Mouse (Mus musculus): Measurements from ENCODE around the gene Sprtn. TPM values are rescaled to one million over a fixed set of nuclear protein-coding genes. Genes with fewer than 3 reads are reported as not detected.
A peak's percentile ranks its signal among the peaks of the same experiment; 100 is the strongest.

The Sprtn gene
- total RNA-seq, 2 experiments from 2014 or later: 15.9 to 20.2 TPM

- ATAC-seq (replicated peaks; ENCODE audit: low FRiP score, poor library complexity, severe bottlenecking): no peak
These were observed 39.0 kb downstream of the Sprtn start for GRCm38 (mm10) chr8:124936699-124937098.

DNA sequence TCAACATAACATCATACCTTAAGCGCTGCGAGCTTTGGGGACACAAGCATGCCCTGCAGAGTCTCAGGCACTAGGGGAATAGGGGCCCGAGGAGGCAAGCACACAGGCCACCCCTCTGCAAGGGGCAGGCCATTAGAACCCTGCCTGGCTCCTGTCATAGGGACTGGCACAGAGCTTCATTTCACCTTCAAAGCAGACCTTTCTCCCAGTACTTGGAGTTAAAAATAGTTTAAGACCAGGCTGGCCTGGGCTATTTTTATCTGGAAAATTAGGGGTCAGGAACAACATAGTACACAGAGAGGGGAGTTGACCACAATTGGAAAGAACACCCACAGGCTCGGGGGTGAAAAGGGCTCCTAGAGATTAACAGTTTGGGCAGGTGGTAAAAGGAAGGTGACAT lies 39.6 kb downstream of the Sprtn start:
- no peak for ATAC-seq (replicated peaks; ENCODE audit: low FRiP score, poor library complexity, severe bottlenecking)

DNA sequence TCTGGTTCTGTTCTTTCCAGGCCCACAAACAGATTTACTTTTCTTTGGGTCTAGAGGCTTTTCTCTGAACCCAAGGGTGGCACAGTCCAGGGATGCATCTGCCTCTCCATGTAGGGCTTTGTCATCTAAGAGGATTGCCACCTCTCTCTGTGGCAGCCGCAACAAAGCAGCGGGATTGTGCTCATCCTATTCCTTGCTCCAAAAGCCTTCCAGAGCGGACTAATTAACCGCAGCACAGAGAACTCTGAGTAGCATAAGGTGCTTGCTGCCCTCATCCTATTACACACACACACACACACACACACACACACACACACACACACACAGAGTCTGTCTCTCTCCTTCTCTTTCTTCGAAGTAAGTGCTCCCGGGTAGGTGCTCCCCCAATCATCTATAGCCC lies 46.1 kb downstream of the Sprtn start:
- ATAC-seq (replicated peaks; ENCODE audit: low FRiP score, poor library complexity, severe bottlenecking): no peak

DNA sequence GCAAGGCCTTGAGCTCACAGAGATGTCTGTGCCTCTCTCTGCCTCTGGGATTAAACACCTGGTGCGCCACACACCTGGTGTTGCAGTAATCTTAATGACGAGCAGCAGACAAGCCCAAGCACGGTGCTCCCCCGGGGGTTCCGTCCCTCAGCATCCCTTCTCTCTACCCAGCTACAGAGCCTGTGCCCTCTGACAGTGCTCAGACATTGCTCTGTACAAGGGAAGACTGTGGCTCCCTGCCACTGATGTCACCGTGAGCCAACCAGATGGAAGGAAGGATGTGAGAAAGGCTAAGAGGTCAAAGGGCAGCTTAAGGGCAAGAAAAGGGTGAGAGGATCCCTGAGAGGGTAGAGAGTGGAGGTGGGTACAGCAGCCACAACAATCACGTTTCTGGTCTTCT lies 46.7 kb downstream of the Sprtn start:
- no peak for ATAC-seq (replicated peaks; ENCODE audit: low FRiP score, poor library complexity, severe bottlenecking)

- no peak for ATAC-seq (replicated peaks; ENCODE audit: low FRiP score, poor library complexity, severe bottlenecking)
These were observed 50.4 kb downstream of the Sprtn start for GRCm38 (mm10) chr8:124947865-124948732.

- no peak for ATAC-seq (replicated peaks; ENCODE audit: low FRiP score, poor library complexity, severe bottlenecking)
These were observed 51.0 kb downstream of the Sprtn start for GRCm38 (mm10) chr8:124948733-124949111.

DNA sequence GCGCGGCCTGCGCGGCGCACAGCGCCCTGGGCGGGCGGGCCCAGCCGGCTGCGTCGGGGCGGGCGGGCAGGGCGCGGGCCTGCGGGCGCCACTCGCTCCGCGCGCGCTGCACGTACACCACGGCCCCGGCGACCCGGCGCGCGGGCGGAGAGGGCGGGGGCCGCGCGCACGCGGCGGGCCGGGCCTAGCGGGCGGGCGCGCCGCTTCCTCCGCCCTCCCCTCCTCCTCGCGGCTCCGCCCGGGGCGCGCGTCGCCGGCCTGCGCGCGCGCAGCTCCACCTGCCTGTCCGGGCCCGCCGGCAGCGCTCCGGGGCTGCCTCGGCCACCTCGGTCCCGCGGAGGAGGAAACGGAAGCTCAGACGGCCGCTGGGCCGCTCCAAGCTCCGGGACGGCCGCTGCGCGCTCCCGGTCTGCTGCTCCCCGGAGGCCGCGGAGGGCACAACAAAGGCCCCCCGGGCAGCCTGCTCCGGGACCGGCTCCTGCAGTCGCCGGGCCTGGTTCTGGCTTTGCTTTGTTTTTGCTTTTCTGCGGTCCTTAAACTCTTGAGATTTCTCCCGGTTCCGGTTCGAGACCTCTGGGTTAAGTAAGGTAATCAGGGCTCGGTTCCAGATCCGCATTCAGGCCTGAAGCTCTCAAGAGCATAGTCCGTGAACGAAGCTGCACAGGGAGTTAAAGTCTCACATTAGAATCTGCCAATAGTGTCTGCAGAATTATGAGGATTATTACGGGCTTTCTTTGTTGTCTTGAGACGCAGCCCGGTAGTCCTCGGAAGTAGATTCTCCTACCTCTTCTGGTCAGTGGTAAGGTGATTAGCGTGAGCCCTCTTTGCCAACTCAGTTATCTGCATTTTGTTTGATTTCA lies 51.8 kb downstream of the Sprtn start, which contains the start of gene Egln1:
TSS of gene Egln1 (minus strand) at position 116 of the 860 bp plus-strand sequence.
- peak; percentile 66 for ATAC-seq (replicated peaks; ENCODE audit: low FRiP score, poor library complexity, severe bottlenecking)

- ATAC-seq (replicated peaks; ENCODE audit: low FRiP score, poor library complexity, severe bottlenecking): no peak
These were observed 52.4 kb downstream of the Sprtn start for GRCm38 (mm10) chr8:124950069-124950456.

- no peak for ATAC-seq (replicated peaks; ENCODE audit: low FRiP score, poor library complexity, severe bottlenecking)
These were observed 53.2 kb downstream of the Sprtn start for GRCm38 (mm10) chr8:124950865-124951264.

DNA sequence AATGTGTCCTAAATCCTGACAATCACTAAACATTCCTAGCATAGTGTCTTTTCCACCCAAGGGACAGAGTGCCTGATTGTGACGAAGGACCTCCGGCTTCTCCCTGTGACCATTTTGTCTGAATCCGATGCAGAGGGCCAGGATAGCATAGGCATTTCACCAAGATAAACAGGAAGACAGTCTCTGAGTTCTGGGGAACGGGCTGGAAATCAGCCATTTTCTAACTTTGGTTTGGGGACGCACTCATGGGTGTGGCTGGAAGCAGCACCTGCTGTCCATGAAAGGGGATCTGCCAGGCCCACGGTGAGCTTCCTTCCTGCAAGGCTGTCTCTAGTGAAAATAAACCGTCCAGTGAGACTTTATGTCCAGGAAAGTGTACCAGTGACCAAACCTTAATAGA lies 55.5 kb downstream of the Sprtn start:
- no peak for ATAC-seq (replicated peaks; ENCODE audit: low FRiP score, poor library complexity, severe bottlenecking)

- ATAC-seq (replicated peaks; ENCODE audit: low FRiP score, poor library complexity, severe bottlenecking): no peak
These were observed 56.9 kb downstream of the Sprtn start for GRCm38 (mm10) chr8:124954572-124955082.

Other genes starting within 250 kb of the Sprtn start
- gene 2310022B05Rik, start 234.5 kb upstream of the Sprtn start, total RNA-seq (2015; ENCODE audit: low replicate concordance): 38.6 and 42.8 TPM in 2 replicates
- gene 2310022B05Rik, start 234.5 kb upstream of the Sprtn start, total RNA-seq (2017; ENCODE audit: low replicate concordance): 12.5 and 17.8 TPM in 2 replicates
- 26.3 and 34.8 TPM in 2 replicates for gene Ttc13, start 175.9 kb upstream of the Sprtn start, total RNA-seq (2015; ENCODE audit: low replicate concordance)
- gene Ttc13, start 175.9 kb upstream of the Sprtn start, total RNA-seq (2017; ENCODE audit: low replicate concordance): 25.9 and 26.0 TPM in 2 replicates
- gene Arv1, start 175.7 kb upstream of the Sprtn start, total RNA-seq (2015; ENCODE audit: low replicate concordance): 1.7 TPM in 1 of 2 replicates, not detected in the other
- 2.3 TPM in 1 of 2 replicates, not detected in the other for gene Arv1, start 175.7 kb upstream of the Sprtn start, total RNA-seq (2017; ENCODE audit: low replicate concordance)
- gene Fam89a, start 146.1 kb upstream of the Sprtn start, total RNA-seq (2015; ENCODE audit: low replicate concordance): not detected in 2 replicates
- not detected in 2 replicates for gene Fam89a, start 146.1 kb upstream of the Sprtn start, total RNA-seq (2017; ENCODE audit: low replicate concordance)
- not detected in 2 replicates for gene Trim67, start 104.8 kb upstream of the Sprtn start, total RNA-seq (2015; ENCODE audit: low replicate concordance)
- gene Trim67, start 104.8 kb upstream of the Sprtn start, total RNA-seq (2017; ENCODE audit: low replicate concordance): not detected in 2 replicates
- 35.2 and 40.4 TPM in 2 replicates for gene Gnpat, start 34.9 kb upstream of the Sprtn start, total RNA-seq (2015; ENCODE audit: low replicate concordance)
- gene Gnpat, start 34.9 kb upstream of the Sprtn start, total RNA-seq (2017; ENCODE audit: low replicate concordance): 22.5 and 31.8 TPM in 2 replicates
- 4.0 and 5.4 TPM in 2 replicates for gene 2810004N23Rik, start 34.8 kb upstream of the Sprtn start, total RNA-seq (2015; ENCODE audit: low replicate concordance)
- 5.7 and 7.4 TPM in 2 replicates for gene 2810004N23Rik, start 34.8 kb upstream of the Sprtn start, total RNA-seq (2017; ENCODE audit: low replicate concordance)
- gene Exoc8, start 181 bp upstream of the Sprtn start, total RNA-seq (2015; ENCODE audit: low replicate concordance): 1.8 and 7.1 TPM in 2 replicates
- gene Exoc8, start 181 bp upstream of the Sprtn start, total RNA-seq (2017; ENCODE audit: low replicate concordance): 7.9 and 11.4 TPM in 2 replicates
- 2.5 and 5.4 TPM in 2 replicates for gene Egln1, start 51.4 kb downstream of the Sprtn start, total RNA-seq (2015; ENCODE audit: low replicate concordance)
- 2.2 and 2.9 TPM in 2 replicates for gene Egln1, start 51.4 kb downstream of the Sprtn start, total RNA-seq (2017; ENCODE audit: low replicate concordance)
- gene Tsnax, start 115.1 kb downstream of the Sprtn start, total RNA-seq (2015; ENCODE audit: low replicate concordance): 8.0 and 13.3 TPM in 2 replicates
- 6.7 and 7.0 TPM in 2 replicates for gene Tsnax, start 115.1 kb downstream of the Sprtn start, total RNA-seq (2017; ENCODE audit: low replicate concordance)
- gene Disc1, start 156.3 kb downstream of the Sprtn start, total RNA-seq (2015; ENCODE audit: low replicate concordance): 0.84 TPM in 1 of 2 replicates, not detected in the other
- gene Disc1, start 156.3 kb downstream of the Sprtn start, total RNA-seq (2017; ENCODE audit: low replicate concordance): 0.51 and 1.6 TPM in 2 replicates

Data from erythroid progenitor cell, adult 5-6 weeks (primary cell).